Mouse (Mus musculus) ES-E14 (cell line): ENCODE results near the gene Tent4a.

Source experiments
- CHD2 ChIP-seq: IDR thresholded peaks from 2 replicates; pipeline ENCODE4 v1.6.1; 2014; ENCODE audit warnings: mild to moderate bottlenecking, low read depth, low read length, inconsistent platforms
- HCFC1 ChIP-seq: IDR thresholded peaks from 2 replicates; pipeline ENCODE4 v1.6.1; 2012; ENCODE audit warnings: low read length, inconsistent platforms, borderline replicate concordance; ENCODE audit not compliant: insufficient read depth
- MAFK ChIP-seq: IDR thresholded peaks from 2 replicates; pipeline ENCODE4 v1.6.1; 2014; ENCODE audit warnings: mild to moderate bottlenecking, low read depth, low read length, inconsistent platforms; ENCODE audit not compliant: insufficient read depth
- ZC3H11A ChIP-seq: IDR thresholded peaks from 2 replicates; pipeline ENCODE4 v1.6.1; 2012; ENCODE audit warnings: low read depth, mild to moderate bottlenecking, inconsistent platforms, low read length, borderline replicate concordance
- ZNF384 ChIP-seq: IDR thresholded peaks from 2 replicates; pipeline ENCODE4 v1.6.1; 2012; ENCODE audit warnings: low read depth, low read length, inconsistent platforms

DNA sequence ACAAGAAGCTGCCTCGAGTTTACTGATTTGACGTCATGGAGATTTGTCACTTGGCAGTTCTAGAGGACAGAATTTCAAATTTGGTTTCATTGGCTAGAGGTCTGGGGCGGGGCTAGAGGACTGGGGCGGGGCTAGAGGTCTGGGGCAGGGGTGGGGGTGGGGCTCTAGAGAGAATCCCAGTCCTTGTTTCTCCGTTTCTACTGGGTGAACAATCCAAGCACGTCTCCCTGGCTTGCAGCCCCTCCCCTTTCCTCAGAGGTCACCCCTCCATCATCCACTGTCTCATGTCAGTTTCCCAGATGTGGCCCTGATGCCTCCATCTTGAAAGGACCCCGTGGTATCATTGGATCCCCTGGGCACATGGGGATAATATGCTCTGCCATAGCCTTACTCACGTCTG is 20.6 kb upstream of the Tent4a start:
- TF ChIP-seq MAFK = no peak
- no peak for TF ChIP-seq CHD2
- TF ChIP-seq HCFC1 = no peak
- TF ChIP-seq ZNF384 = no peak
- TF ChIP-seq ZC3H11A = no peak
